Mouse (Mus musculus) MEL (cell line): ENCODE data around the gene Snapin. TPM values are rescaled to one million over a fixed set of nuclear protein-coding genes. Genes with fewer than 3 reads are reported as not detected.

Experiments used
- DNase-seq: peaks from one replicate; pipeline ENCODE4 v3.0.0; 2011; ENCODE audit warnings: low read depth, low spot score
- H3K27ac ChIP-seq: 2 replicates; pipeline ENCODE4 v1.5.1; 2012; ENCODE audit warnings: low read depth, mild to moderate bottlenecking, control low read depth, low read length, moderate library complexity; ENCODE audit not compliant: control insufficient read depth
- H3K27me3 ChIP-seq, 2 experiments: fragments of 150-350 bp in 1 of 2; sonication (generic) in 1 of 2; 2 replicates each; pipeline ENCODE4 v1.6.1; 2012; ENCODE audit warnings: low read length in 2 of 2, mild to moderate bottlenecking in 2 of 2, improper control_type of control experiment in 1 of 2, moderate library complexity in 1 of 2; ENCODE audit not compliant: insufficient read depth in 2 of 2, control insufficient read depth in 1 of 2
- H3K36me3 ChIP-seq, 2 experiments: 2 replicates each; pipeline ENCODE4 v1.6.1; 2012 to 2014; ENCODE audit warnings: low read length in 2 of 2, improper control_type of control experiment in 1 of 2, inconsistent platforms in 1 of 2, mild to moderate bottlenecking in 1 of 2; ENCODE audit not compliant: insufficient read depth in 2 of 2, control insufficient read depth in 1 of 2
- H3K4me1 ChIP-seq, 2 experiments: fragments of 150-350 bp in 1 of 2; sonication (generic) in 1 of 2; 2 replicates each; pipeline ENCODE4 v1.6.1; 2012; ENCODE audit warnings: low read length in 2 of 2, improper control_type of control experiment in 1 of 2, mild to moderate bottlenecking in 1 of 2; ENCODE audit not compliant: insufficient read depth in 2 of 2, control insufficient read depth in 1 of 2
- H3K4me3 ChIP-seq, 2 experiments: fragments of 150-350 bp in 1 of 2; sonication (generic) in 1 of 2; 2 replicates each; pipeline ENCODE4 v1.5.1; 2012; ENCODE audit warnings: low read depth in 2 of 2, low read length in 2 of 2, mild to moderate bottlenecking in 2 of 2, moderate library complexity in 2 of 2, control low read depth in 1 of 2, improper control_type of control experiment in 1 of 2; ENCODE audit not compliant: control insufficient read depth in 1 of 2, insufficient read depth in 1 of 2
- H3K79me2 ChIP-seq: 2 replicates; pipeline ENCODE4 v1.6.1; 2012; ENCODE audit warnings: mild to moderate bottlenecking, low read length, moderate library complexity; ENCODE audit not compliant: control insufficient read depth, poor library complexity, insufficient read depth
- H3K9ac ChIP-seq: 2 replicates; pipeline ENCODE4 v1.6.1; 2012; ENCODE audit warnings: low read depth, mild to moderate bottlenecking, control low read depth, low read length, moderate library complexity; ENCODE audit not compliant: control insufficient read depth, poor library complexity, severe bottlenecking
- H3K9me3 ChIP-seq: fragments of 150-350 bp; sonication (generic); replicated peaks from 2 replicates; pipeline ENCODE4 v1.6.1; 2012; ENCODE audit warnings: mild to moderate bottlenecking, low read length, improper control_type of control experiment, moderate library complexity; ENCODE audit not compliant: insufficient read depth
- CHD1 ChIP-seq: IDR thresholded peaks from 2 replicates; pipeline ENCODE4 v1.6.1; 2012; ENCODE audit warnings: low read depth, mild to moderate bottlenecking, inconsistent platforms, low read length, improper control_type of control experiment
- CHD2 ChIP-seq: IDR thresholded peaks from 2 replicates; pipeline ENCODE4 v1.6.1; 2011; ENCODE audit warnings: low read length, improper control_type of control experiment
- CTCF ChIP-seq, 3 experiments: IDR thresholded peaks in 2 of 3; conservative IDR thresholded peaks in 1 of 3; 2 replicates each; pipeline ENCODE4 v1.5.1; 2011 to 2012; ENCODE audit warnings: low read length in 3 of 3, low read depth in 2 of 3, mild to moderate bottlenecking in 2 of 3, improper control_type of control experiment in 1 of 3, inconsistent platforms in 1 of 3, mixed read lengths in 1 of 3, moderate library complexity in 1 of 3; ENCODE audit not compliant: control insufficient read depth in 1 of 3, insufficient read depth in 1 of 3, poor library complexity in 1 of 3, severe bottlenecking in 1 of 3
- E2F4 ChIP-seq: IDR thresholded peaks from 2 replicates; pipeline ENCODE4 v1.6.1; 2011; ENCODE audit warnings: low read depth, low read length, improper control_type of control experiment, borderline replicate concordance
- ELF1 ChIP-seq: IDR thresholded peaks from 2 replicates; pipeline ENCODE4 v1.6.1; 2014; ENCODE audit warnings: low read depth, mild to moderate bottlenecking, inconsistent platforms, low read length, improper control_type of control experiment, moderate library complexity
- HCFC1 ChIP-seq: IDR thresholded peaks from 2 replicates; pipeline ENCODE4 v1.6.1; 2012; ENCODE audit warnings: low read depth, mild to moderate bottlenecking, inconsistent platforms, low read length, improper control_type of control experiment, moderate library complexity
- JUND ChIP-seq: IDR thresholded peaks from 2 replicates; pipeline ENCODE4 v1.6.1; 2011; ENCODE audit warnings: low read depth, mild to moderate bottlenecking, improper control_type of control experiment, low read length
- KAT2A ChIP-seq: conservative IDR thresholded peaks from 2 replicates; pipeline ENCODE4 v1.6.1; 2012; ENCODE audit warnings: low read depth, low read length, improper control_type of control experiment, inconsistent platforms
- MAFK ChIP-seq: IDR thresholded peaks from 2 replicates; pipeline ENCODE4 v1.6.1; 2011; ENCODE audit warnings: low read depth, mild to moderate bottlenecking, low read length, improper control_type of control experiment, borderline replicate concordance
- MAZ ChIP-seq: IDR thresholded peaks from 2 replicates; pipeline ENCODE4 v1.6.1; 2012; ENCODE audit warnings: low read depth, mild to moderate bottlenecking, inconsistent platforms, low read length, improper control_type of control experiment
- MEF2A ChIP-seq: IDR thresholded peaks from 2 replicates; pipeline ENCODE4 v1.6.1; 2014; ENCODE audit warnings: low read depth, mild to moderate bottlenecking, inconsistent platforms, low read length, improper control_type of control experiment; ENCODE audit not compliant: poor library complexity, insufficient replicate concordance, severe bottlenecking; ENCODE audit errors: extremely low read depth
- RAD21 ChIP-seq: IDR thresholded peaks from 2 replicates; pipeline ENCODE4 v1.6.1; 2011; ENCODE audit warnings: mild to moderate bottlenecking, low read depth, low read length, improper control_type of control experiment
- RCOR1 ChIP-seq: IDR thresholded peaks from 2 replicates; pipeline ENCODE4 v1.6.1; 2012; ENCODE audit warnings: low read depth, mild to moderate bottlenecking, inconsistent platforms, low read length, improper control_type of control experiment
- SMC3 ChIP-seq: IDR thresholded peaks from 2 replicates; pipeline ENCODE4 v1.6.1; 2011; ENCODE audit warnings: low read depth, low read length, improper control_type of control experiment
- TBP ChIP-seq: IDR thresholded peaks from 2 replicates; pipeline ENCODE4 v1.8.0; 2011; ENCODE audit warnings: low read depth, low read length, improper control_type of control experiment
- UBTF ChIP-seq: IDR thresholded peaks from 2 replicates; pipeline ENCODE4 v1.6.1; 2012; ENCODE audit warnings: low read depth, mild to moderate bottlenecking, inconsistent platforms, low read length, improper control_type of control experiment, moderate library complexity, borderline replicate concordance; ENCODE audit not compliant: insufficient read depth
- USF1 ChIP-seq: IDR thresholded peaks from 2 replicates; pipeline ENCODE4 v1.6.1; 2014; ENCODE audit warnings: low read depth, mild to moderate bottlenecking, inconsistent platforms, low read length, improper control_type of control experiment, moderate library complexity
- ZC3H11A ChIP-seq: IDR thresholded peaks from 2 replicates; pipeline ENCODE4 v1.6.1; 2012; ENCODE audit warnings: low read depth, mild to moderate bottlenecking, inconsistent platforms, low read length, improper control_type of control experiment
- ZNF384 ChIP-seq: IDR thresholded peaks from 2 replicates; pipeline ENCODE4 v1.6.1; 2012; ENCODE audit warnings: low read depth, mild to moderate bottlenecking, inconsistent platforms, low read length, improper control_type of control experiment
- polyA plus RNA-seq, 2 experiments: library from polyadenylated mRNA; stranded (reverse) in 1 of 2; unstranded in 1 of 2; fragments of >175 nt in 1 of 2; fragments of >200 nt in 1 of 2; gene quantifications; 2 replicates each; pipeline versions ENCODE4 v1.2.1 to v1.2.4; 2012; ENCODE audit warnings: low replicate concordance in 2 of 2, low read depth in 1 of 2; ENCODE audit not compliant: insufficient read length in 2 of 2, insufficient read depth in 1 of 2, missing spikeins in 1 of 2
- total RNA-seq: library from RNA; depleted of rRNA; stranded (reverse); fragments of 300-350 nt; gene quantifications from 2 replicates; pipeline ENCODE4 v1.2.3, GENCODE M21; 2012

Snapin gene
- total and polyA plus RNA-seq, 3 experiments, result 24.5 to 46.8 TPM; not detected in 1

- H3K9ac ChIP-seq, result no peak overlapping the region
- no peak overlapping the region for H3K4me3 ChIP-seq
- H3K36me3 ChIP-seq, result no peaks in the 10 kb centered on the region
- no peaks in the 10 kb centered on the region for H3K4me1 ChIP-seq
- no peak overlapping the region for H3K27ac ChIP-seq
- H3K27me3 ChIP-seq, result peaks cover 13 to 22% of the 10 kb centered on the region in 2 experiments
- no peak for DNase-seq
- no peaks in the 10 kb centered on the region for H3K9me3 ChIP-seq
- TF ChIP-seq MAZ, result no peak
- no peak for TF ChIP-seq CHD1
- TF ChIP-seq KAT2A, result no peak
- no peaks in the 10 kb centered on the region for H3K79me2 ChIP-seq
Observed at GRCm38 (mm10) chr3:90535446-90535845, 44.6 kb upstream of the Snapin start.

- H3K4me3 ChIP-seq, result no peak overlapping the region
- H3K36me3 ChIP-seq, result no peaks in the 10 kb centered on the region
- H3K4me1 ChIP-seq, result peaks cover 0 to 4% of the 10 kb centered on the region in 2 experiments; a peak in 1 of 4 replicates
- H3K9me3 ChIP-seq, result no peaks in the 10 kb centered on the region
- no peak for DNase-seq
- TF ChIP-seq KAT2A (no peak), MAFK (no peak), ELF1 (no peak), RAD21 (no peak), TBP (no peak), CTCF (IDR thresholded peaks at IDR 0.05 in 2 of 3, conservative IDR thresholded peaks at IDR 0.05 in 1 of 3; ENCODE audit: control insufficient read depth in 1 of 3, insufficient read depth in 1 of 3, low read depth in 2 of 3, low read length in 3 of 3, poor library complexity in 1 of 3, severe bottlenecking in 1 of 3) (no peak), E2F4 (no peak), ZNF384 (no peak), CHD2 (no peak), RCOR1 (no peak)
- TF ChIP-seq, all 39 proteins: peak for 0
- Histone ChIP-seq H3K27ac (no peak overlapping the region), H3K79me2 (no peaks in the 10 kb centered on the region), H3K27me3 (peaks cover 12 to 18% of the 10 kb centered on the region in 2 experiments), H3K9ac (no peak overlapping the region)
Observed at GRCm38 (mm10) chr3:90531713-90532112, 40.9 kb upstream of the Snapin start.

- no peaks in the 10 kb centered on the region for H3K9me3 ChIP-seq
- no peak for DNase-seq
Observed at GRCm38 (mm10) chr3:90527291-90527873, 36.5 kb upstream of the Snapin start.

More at GRCm38 (mm10) chr3:90527291-90527873, 36.5 kb upstream of the Snapin start:
- TF ChIP-seq ZC3H11A (no peak), RAD21 (no peak), USF1 (no peak), CHD1 (no peak), HCFC1 (no peak), MAZ (no peak), JUND (no peak), SMC3 (no peak), CTCF (IDR thresholded peaks at IDR 0.05 in 2 of 3, conservative IDR thresholded peaks at IDR 0.05 in 1 of 3; ENCODE audit: control insufficient read depth in 1 of 3, insufficient read depth in 1 of 3, low read depth in 2 of 3, low read length in 3 of 3, poor library complexity in 1 of 3, severe bottlenecking in 1 of 3) (no peak), ZNF384 (no peak), UBTF (no peak), MEF2A (no peak), RCOR1 (no peak)
- Histone ChIP-seq H3K4me3 (no peak overlapping the region), H3K27me3 (peaks cover 5 to 7% of the 10 kb centered on the region in 2 experiments), H3K27ac (no peak overlapping the region), H3K36me3 (no peaks in the 10 kb centered on the region; a peak in 2 of 4 replicates), H3K4me1 (peaks cover 2 to 13% of the 10 kb centered on the region in 2 experiments; a peak in 2 of 4 replicates), H3K9ac (no peak overlapping the region), H3K79me2 (no peaks in the 10 kb centered on the region)
